Mouse (Mus musculus): ENCODE measurements at regions not wholly inside any gene's neighbourhood (a gene's known extent, or its start where the extent isn't known, plus 50 kb on each side); places are given as distances from the start of the nearest gene placed in this dataset.

GRCm38 (mm10) chr1:32959316-32959715 lies 412.2 kb upstream of the Gm5415 start:
- Histone ChIP-seq H3K4me3 (replicated peaks in 1 of 3; ENCODE audit: low read depth in 2 of 3, low read length in 2 of 3, poor library complexity in 1 of 3) (no peak overlapping the region), H3K36me3 (replicated peaks in 1 of 2; ENCODE audit: control insufficient read depth in 1 of 2, insufficient read depth in 1 of 2, low read length in 1 of 2) (no peaks in the 10 kb centered on the region), H3K27me3 (replicated peaks) (no peaks in the 10 kb centered on the region), H3K79me2 (replicated peaks; ENCODE audit: control insufficient read depth, extremely low read depth, insufficient read depth, poor library complexity, severe bottlenecking) (no peaks in the 10 kb centered on the region), H3K4me2 (ENCODE audit: insufficient read depth, low read depth, poor library complexity, severe bottlenecking) (no peak overlapping the region), H3K9ac (ENCODE audit: insufficient read depth, low read depth) (no peak overlapping the region), H3K4me1 (ENCODE audit: control insufficient read depth in 1 of 2, insufficient read depth in 2 of 2) (no peaks in the 10 kb centered on the region), H3K9me3 (replicated peaks; ENCODE audit: low read length) (no peaks in the 10 kb centered on the region), H3K27ac (ENCODE audit: insufficient read depth, low read depth) (no peak overlapping the region)
- in situ Hi-C loops (cut with MboI; ENCODE audit: low pct_ligation_motif_present, low pct_unique_long_range_greater_than_20kb, low sequenced_read_pairs) (no loop called here), dilution Hi-C loops (cut with MboI; ENCODE audit: extremely low pct_ligation_motif_present, extremely low pct_unique_long_range_greater_than_20kb, low sequenced_read_pairs) (no loop called here)
- no peak for TF ChIP-seq MXI1 (IDR thresholded peaks at IDR 0.05; ENCODE audit: low read depth, low read length)
- TF ChIP-seq POLR2AphosphoS2 (IDR thresholded peaks at IDR 0.05; ENCODE audit: low read depth, low read length) = no peak
- no peak for TF ChIP-seq MYC (IDR thresholded peaks at IDR 0.05; ENCODE audit: low read depth, low read length)
- no peak for TF ChIP-seq UBTF (IDR thresholded peaks at IDR 0.05; ENCODE audit: low read depth, low read length)
- TF ChIP-seq TBP (conservative IDR thresholded peaks at IDR 0.05; ENCODE audit: low read depth, low read length) = no peak
- no peak for TF ChIP-seq EP300 (IDR thresholded peaks at IDR 0.05; ENCODE audit: low read length)
- TF ChIP-seq MAFK (IDR thresholded peaks at IDR 0.05; ENCODE audit: insufficient replicate concordance, low read length) = no peak
- no peak for TF ChIP-seq ZKSCAN1 (IDR thresholded peaks at IDR 0.05; ENCODE audit: borderline replicate concordance, low read depth, low read length)
- no peak for TF ChIP-seq PAX5 (IDR thresholded peaks at IDR 0.05; ENCODE audit: low read length)
- no peak for TF ChIP-seq CTCF (conservative IDR thresholded peaks at IDR 0.05 in 1 of 2, IDR thresholded peaks at IDR 0.05 in 1 of 2; ENCODE audit: low read depth in 2 of 2, low read length in 2 of 2)
- TF ChIP-seq SMC3 (IDR thresholded peaks at IDR 0.05; ENCODE audit: low read depth, low read length) = no peak
- no peak for TF ChIP-seq ETS1 (conservative IDR thresholded peaks at IDR 0.05; ENCODE audit: low read depth, low read length)
- TF ChIP-seq E2F4 (IDR thresholded peaks at IDR 0.05; ENCODE audit: insufficient replicate concordance, low read depth, low read length) = no peak
- no peak for TF ChIP-seq IRF4 (IDR thresholded peaks at IDR 0.05; ENCODE audit: low read depth, low read length)
- TF ChIP-seq CHD1 (IDR thresholded peaks at IDR 0.05; ENCODE audit: low read depth, low read length) = no peak
- no peak for TF ChIP-seq ZC3H11A (IDR thresholded peaks at IDR 0.05; ENCODE audit: low read depth, low read length)
- no peak for TF ChIP-seq JUND (conservative IDR thresholded peaks at IDR 0.05; ENCODE audit: low read depth, low read length)
- TF ChIP-seq NELFE (IDR thresholded peaks at IDR 0.05; ENCODE audit: low read depth, low read length) = no peak
- TF ChIP-seq HCFC1 (IDR thresholded peaks at IDR 0.05; ENCODE audit: low read depth, low read length) = no peak
- DNase-seq (ENCODE audit: extremely low read depth) = no peak

GRCm38 (mm10) chr1:32946254-32946653 lies 399.2 kb upstream of the Gm5415 start:
- in situ Hi-C loops (cut with MboI; ENCODE audit: low pct_ligation_motif_present, low pct_unique_long_range_greater_than_20kb, low sequenced_read_pairs) = no loop called here
- Histone ChIP-seq H3K9me3 (replicated peaks; ENCODE audit: low read length) (peaks cover 13% of the 10 kb centered on the region), H3K36me3 (replicated peaks in 1 of 2; ENCODE audit: control insufficient read depth in 1 of 2, insufficient read depth in 1 of 2, low read length in 1 of 2) (no peaks in the 10 kb centered on the region), H3K79me2 (replicated peaks; ENCODE audit: control insufficient read depth, extremely low read depth, insufficient read depth, poor library complexity, severe bottlenecking) (no peaks in the 10 kb centered on the region), H3K27ac (ENCODE audit: insufficient read depth, low read depth) (no peak overlapping the region), H3K4me2 (ENCODE audit: insufficient read depth, low read depth, poor library complexity, severe bottlenecking) (no peak overlapping the region), H3K4me3 (replicated peaks in 1 of 3; ENCODE audit: low read depth in 2 of 3, low read length in 2 of 3, poor library complexity in 1 of 3) (no peak overlapping the region), H3K9ac (ENCODE audit: insufficient read depth, low read depth) (no peak overlapping the region), H3K27me3 (replicated peaks) (no peaks in the 10 kb centered on the region), H3K4me1 (ENCODE audit: control insufficient read depth in 1 of 2, insufficient read depth in 2 of 2) (no peaks in the 10 kb centered on the region)
- dilution Hi-C loops (cut with MboI; ENCODE audit: extremely low pct_ligation_motif_present, extremely low pct_unique_long_range_greater_than_20kb, low sequenced_read_pairs) = no loop called here
- no peak for DNase-seq (ENCODE audit: extremely low read depth)
- TF ChIP-seq MXI1 (IDR thresholded peaks at IDR 0.05; ENCODE audit: low read depth, low read length) (no peak), JUN (IDR thresholded peaks at IDR 0.05; ENCODE audit: insufficient read depth, low read depth, low read length) (no peak), SIN3A (IDR thresholded peaks at IDR 0.05; ENCODE audit: low read length) (no peak), RCOR1 (conservative IDR thresholded peaks at IDR 0.05; ENCODE audit: low read depth, low read length) (no peak)
